Mouse (Mus musculus) liver, postnatal 0 days (tissue): ENCODE results near the gene Dcaf7.

ENCODE experiments used
- CTCF ChIP-seq: sonication (generic); IDR thresholded peaks from 2 replicates; pipeline ENCODE4 v1.5.1; 2016; ENCODE audit warnings: antibody characterized with exemption, low read depth
- EP300 ChIP-seq: IDR thresholded peaks from 2 replicates; pipeline ENCODE4 v1.6.1; 2016; ENCODE audit warnings: antibody characterized with exemption, low read depth, mild to moderate bottlenecking

- no peak for TF ChIP-seq CTCF
- TF ChIP-seq EP300 = no peak
Measured at GRCm38 (mm10) chr11:106020051-106020763, 16.5 kb upstream of the Dcaf7 start.
